Mouse (Mus musculus): ENCODE measurements around the gene Shroom3. TPM values are rescaled to one million over a fixed set of nuclear protein-coding genes. Genes with fewer than 3 reads are reported as not detected.

Gene Shroom3
- polyA plus RNA-seq, 1 experiment from 2014 or later = 6.4 TPM

GRCm38 (mm10) chr5:92942166-92942565 lies 258.9 kb downstream of the Shroom3 start:
- H3K4me2 ChIP-seq (ENCODE audit: low read depth, low read length) = no peak overlapping the region
- no peak overlapping the region for H3K4me3 ChIP-seq (ENCODE audit: low read length)
- H3K9me3 ChIP-seq (ENCODE audit: control insufficient read depth, low read length) = peaks cover 30% of the 10 kb centered on the region
- 87% methylated on average over 57 of the region's 57 CpGs for WGBS
- H3K27ac ChIP-seq (ENCODE audit: low read length) = no peak overlapping the region
- no peak overlapping the region for H3K9ac ChIP-seq (ENCODE audit: low read depth, low read length)
- H3K36me3 ChIP-seq (ENCODE audit: control insufficient read depth, insufficient read depth, low read length) = peaks cover 36% of the 10 kb centered on the region
- no peaks in the 10 kb centered on the region for H3K27me3 ChIP-seq (replicated peaks; ENCODE audit: control insufficient read depth, insufficient read depth, low read length)
- H3K4me1 ChIP-seq (ENCODE audit: control insufficient read depth, insufficient read depth, low read length) = no peaks in the 10 kb centered on the region
- no peak for ATAC-seq

- Histone ChIP-seq H3K4me1 (ENCODE audit: control insufficient read depth, insufficient read depth, low read length) (no peaks in the 10 kb centered on the region), H3K36me3 (ENCODE audit: control insufficient read depth, insufficient read depth, low read length) (peaks cover 36% of the 10 kb centered on the region), H3K4me3 (ENCODE audit: low read length) (no peak overlapping the region), H3K27ac (ENCODE audit: low read length) (no peak overlapping the region), H3K9me3 (ENCODE audit: control insufficient read depth, low read length) (peaks cover 30% of the 10 kb centered on the region), H3K4me2 (ENCODE audit: low read depth, low read length) (no peak overlapping the region), H3K27me3 (replicated peaks; ENCODE audit: control insufficient read depth, insufficient read depth, low read length) (no peaks in the 10 kb centered on the region), H3K9ac (ENCODE audit: low read depth, low read length) (no peak overlapping the region)
- no peak for ATAC-seq
- 93% methylated on average over 47 of the region's 47 CpGs for WGBS
Observed at GRCm38 (mm10) chr5:92942577-92942976, 259.3 kb downstream of the Shroom3 start.

GRCm38 (mm10) chr5:92944867-92945266 lies 261.6 kb downstream of the Shroom3 start:
- Histone ChIP-seq H3K4me3 (ENCODE audit: low read length) (no peak overlapping the region), H3K4me1 (ENCODE audit: control insufficient read depth, insufficient read depth, low read length) (no peaks in the 10 kb centered on the region), H3K36me3 (ENCODE audit: control insufficient read depth, insufficient read depth, low read length) (peaks cover 32% of the 10 kb centered on the region), H3K4me2 (ENCODE audit: low read depth, low read length) (no peak overlapping the region), H3K27me3 (replicated peaks; ENCODE audit: control insufficient read depth, insufficient read depth, low read length) (no peaks in the 10 kb centered on the region), H3K27ac (ENCODE audit: low read length) (no peak overlapping the region), H3K9ac (ENCODE audit: low read depth, low read length) (no peak overlapping the region), H3K9me3 (ENCODE audit: control insufficient read depth, low read length) (peaks cover 30% of the 10 kb centered on the region)
- no peak for ATAC-seq
- WGBS = 71% methylated on average over 5 of the region's 5 CpGs

GRCm38 (mm10) chr5:92948972-92949745 lies 265.9 kb downstream of the Shroom3 start:
- ATAC-seq = 0 out of 2 replicates have a peak, but pooled peaks have one; percentile 19
- H3K9me3 ChIP-seq (ENCODE audit: control insufficient read depth, low read length) = no peaks in the 10 kb centered on the region
- no peak overlapping the region for H3K9ac ChIP-seq (ENCODE audit: low read depth, low read length)

GRCm38 (mm10) chr5:92950583-92950982 lies 267.3 kb downstream of the Shroom3 start:
- Histone ChIP-seq H3K4me2 (ENCODE audit: low read depth, low read length) (no peak overlapping the region), H3K27me3 (replicated peaks; ENCODE audit: control insufficient read depth, insufficient read depth, low read length) (no peaks in the 10 kb centered on the region), H3K4me3 (ENCODE audit: low read length) (no peak overlapping the region), H3K27ac (ENCODE audit: low read length) (no peak overlapping the region), H3K9me3 (ENCODE audit: control insufficient read depth, low read length) (no peaks in the 10 kb centered on the region), H3K9ac (ENCODE audit: low read depth, low read length) (no peak overlapping the region), H3K4me1 (ENCODE audit: control insufficient read depth, insufficient read depth, low read length) (0 out of 2 replicates have a peak, but pooled peaks cover 3% of the 10 kb centered on the region), H3K36me3 (ENCODE audit: control insufficient read depth, insufficient read depth, low read length) (peaks cover 18% of the 10 kb centered on the region)
- no peak for ATAC-seq
- 86% methylated on average over 14 of the region's 14 CpGs for WGBS

More at GRCm38 (mm10) chr5:92948972-92949745, 265.9 kb downstream of the Shroom3 start:
- 71% methylated on average over 14 of the region's 14 CpGs for WGBS
- Histone ChIP-seq H3K4me1 (ENCODE audit: control insufficient read depth, insufficient read depth, low read length) (0 out of 2 replicates have a peak, but pooled peaks cover 2% of the 10 kb centered on the region), H3K27me3 (replicated peaks; ENCODE audit: control insufficient read depth, insufficient read depth, low read length) (no peaks in the 10 kb centered on the region), H3K4me3 (ENCODE audit: low read length) (no peak overlapping the region), H3K27ac (ENCODE audit: low read length) (no peak overlapping the region), H3K36me3 (ENCODE audit: control insufficient read depth, insufficient read depth, low read length) (peaks cover 18% of the 10 kb centered on the region), H3K4me2 (ENCODE audit: low read depth, low read length) (no peak overlapping the region)

GRCm38 (mm10) chr5:92951079-92951478 lies 267.8 kb downstream of the Shroom3 start:
- Histone ChIP-seq H3K9ac (ENCODE audit: low read depth, low read length) (no peak overlapping the region), H3K4me2 (ENCODE audit: low read depth, low read length) (no peak overlapping the region), H3K4me3 (ENCODE audit: low read length) (no peak overlapping the region), H3K27me3 (replicated peaks; ENCODE audit: control insufficient read depth, insufficient read depth, low read length) (no peaks in the 10 kb centered on the region), H3K27ac (ENCODE audit: low read length) (no peak overlapping the region), H3K9me3 (ENCODE audit: control insufficient read depth, low read length) (no peaks in the 10 kb centered on the region), H3K4me1 (ENCODE audit: control insufficient read depth, insufficient read depth, low read length) (0 out of 2 replicates have a peak, but pooled peaks cover 3% of the 10 kb centered on the region), H3K36me3 (ENCODE audit: control insufficient read depth, insufficient read depth, low read length) (peaks cover 20% of the 10 kb centered on the region)
- 95% methylated on average over 14 of the region's 14 CpGs for WGBS
- ATAC-seq = no peak

- Histone ChIP-seq H3K9ac (ENCODE audit: low read depth, low read length) (no peak overlapping the region), H3K9me3 (ENCODE audit: control insufficient read depth, low read length) (no peaks in the 10 kb centered on the region), H3K36me3 (ENCODE audit: control insufficient read depth, insufficient read depth, low read length) (peaks cover 24% of the 10 kb centered on the region), H3K27me3 (replicated peaks; ENCODE audit: control insufficient read depth, insufficient read depth, low read length) (no peaks in the 10 kb centered on the region), H3K27ac (ENCODE audit: low read length) (no peak overlapping the region), H3K4me2 (ENCODE audit: low read depth, low read length) (no peak overlapping the region), H3K4me3 (ENCODE audit: low read length) (no peak overlapping the region), H3K4me1 (ENCODE audit: control insufficient read depth, insufficient read depth, low read length) (0 out of 2 replicates have a peak, but pooled peaks cover 3% of the 10 kb centered on the region)
- ATAC-seq = no peak
- WGBS = 82% methylated on average over 8 of the region's 8 CpGs
Observed at GRCm38 (mm10) chr5:92953865-92954264, 270.6 kb downstream of the Shroom3 start.

GRCm38 (mm10) chr5:92954323-92954722 lies 271.1 kb downstream of the Shroom3 start:
- H3K27ac ChIP-seq (ENCODE audit: low read length) = no peak overlapping the region
- H3K9ac ChIP-seq (ENCODE audit: low read depth, low read length) = no peak overlapping the region
- peaks cover 24% of the 10 kb centered on the region for H3K36me3 ChIP-seq (ENCODE audit: control insufficient read depth, insufficient read depth, low read length)
- 31% methylated on average over 10 of the region's 10 CpGs for WGBS
- H3K9me3 ChIP-seq (ENCODE audit: control insufficient read depth, low read length) = no peaks in the 10 kb centered on the region
- H3K4me2 ChIP-seq (ENCODE audit: low read depth, low read length) = no peak overlapping the region
- H3K4me1 ChIP-seq (ENCODE audit: control insufficient read depth, insufficient read depth, low read length) = peaks cover 5% of the 10 kb centered on the region; the same call in 1 of the 2 replicates
- peak; percentile 48 for ATAC-seq
- H3K4me3 ChIP-seq (ENCODE audit: low read length) = no peak overlapping the region
- H3K27me3 ChIP-seq (replicated peaks; ENCODE audit: control insufficient read depth, insufficient read depth, low read length) = no peaks in the 10 kb centered on the region

GRCm38 (mm10) chr5:92954827-92955475 lies 271.7 kb downstream of the Shroom3 start:
- Histone ChIP-seq H3K9me3 (ENCODE audit: control insufficient read depth, low read length) (no peaks in the 10 kb centered on the region), H3K27ac (ENCODE audit: low read length) (no peak overlapping the region), H3K4me1 (ENCODE audit: control insufficient read depth, insufficient read depth, low read length) (peaks cover 10% of the 10 kb centered on the region; the same call in 1 of the 2 replicates), H3K27me3 (replicated peaks; ENCODE audit: control insufficient read depth, insufficient read depth, low read length) (no peaks in the 10 kb centered on the region), H3K36me3 (ENCODE audit: control insufficient read depth, insufficient read depth, low read length) (peaks cover 24% of the 10 kb centered on the region), H3K4me3 (ENCODE audit: low read length) (no peak overlapping the region), H3K4me2 (ENCODE audit: low read depth, low read length) (no peak overlapping the region), H3K9ac (ENCODE audit: low read depth, low read length) (no peak overlapping the region)
- WGBS = 47% methylated on average over 6 of the region's 6 CpGs
- peak; percentile 60 for ATAC-seq

All from intestine, embryonic 16.5 days (tissue).